Mouse (Mus musculus) heart, embryonic 11.5 days (tissue): Measurements from ENCODE around the gene Nr2f2. TPM values are rescaled to one million over a fixed set of nuclear protein-coding genes. Genes with fewer than 3 reads are reported as not detected.

Experiments
- ATAC-seq: fragments of 200-750 bp; cut with Nextera tagmentation; replicated peaks from 2 replicates; pipeline ENCODE4 v1.8.0; 2017; ENCODE audit warnings: moderate library complexity; ENCODE audit not compliant: insufficient number of reproducible peaks, low FRiP score, low TSS enrichment
- H3K27ac ChIP-seq: fragments of 300-500 bp; sonication (generic); 2 replicates; pipeline ENCODE4 v1.5.1; 2014; ENCODE audit warnings: mild to moderate bottlenecking, low read depth, low read length
- H3K27me3 ChIP-seq: fragments of 300-500 bp; sonication (generic); 2 replicates; pipeline ENCODE4 v1.6.1; 2014; ENCODE audit warnings: mild to moderate bottlenecking, low read length, mixed read lengths; ENCODE audit not compliant: control insufficient read depth, insufficient read depth
- H3K36me3 ChIP-seq: fragments of 300-500 bp; sonication (generic); 2 replicates; pipeline ENCODE4 v1.6.1; 2014; ENCODE audit warnings: mild to moderate bottlenecking, low read length, moderate library complexity, mixed read lengths; ENCODE audit not compliant: control insufficient read depth, insufficient read depth
- H3K4me1 ChIP-seq: fragments of 300-500 bp; sonication (generic); 2 replicates; pipeline ENCODE4 v1.6.1; 2014; ENCODE audit warnings: low read length; ENCODE audit not compliant: control insufficient read depth, insufficient read depth
- H3K4me2 ChIP-seq: fragments of 300-500 bp; sonication (generic); 2 replicates; pipeline ENCODE4 v1.6.1; 2014; ENCODE audit warnings: mild to moderate bottlenecking, moderate library complexity
- H3K4me3 ChIP-seq: fragments of 300-500 bp; sonication (generic); 2 replicates; pipeline ENCODE4 v1.5.1; 2014; ENCODE audit warnings: low read depth, low read length
- H3K9ac ChIP-seq: fragments of 300-500 bp; sonication (generic); 2 replicates; pipeline ENCODE4 v1.6.1; 2014; ENCODE audit warnings: mild to moderate bottlenecking, low read depth, low read length, moderate library complexity
- H3K9me3 ChIP-seq: fragments of 300-500 bp; sonication (generic); replicated peaks from 2 replicates; pipeline ENCODE4 v1.6.1; 2016; ENCODE audit warnings: low read length; ENCODE audit not compliant: control insufficient read depth
- WGBS: fragments of 180-500 bp; shearing (Covaris S2); extraction: QIAGEN DNeasy Blood & Tissue Kit; methylation state at CpG from one replicate; pipeline ENCODE4 v1.1.7; 2014; ENCODE audit not compliant: insufficient replicate concordance; 5-methylcytosine and 5-hydroxymethylcytosine counted together
- polyA plus RNA-seq: library from polyadenylated mRNA; unstranded; fragments of >200 nt; fragmentation: Nextera tagmentation; extraction: Ambion mirVana; gene quantifications from 2 replicates; pipeline ENCODE4 v1.2.1, GENCODE M21; 2014

The Nr2f2 gene
- polyA plus RNA-seq, 1 experiment from 2014 or later: 34.4 TPM

- peak overlapping the region; percentile 78 for H3K4me2 ChIP-seq
- H3K9ac ChIP-seq: no peak overlapping the region
- H3K27me3 ChIP-seq: peaks cover 88% of the 10 kb centered on the region
- ATAC-seq: no peak
- WGBS: 3% methylated on average over 12 of the region's 12 CpGs
- H3K4me1 ChIP-seq: peaks cover 10% of the 10 kb centered on the region
- H3K4me3 ChIP-seq: no peak overlapping the region
- H3K36me3 ChIP-seq: no peaks in the 10 kb centered on the region
- no peak overlapping the region for H3K27ac ChIP-seq
- H3K9me3 ChIP-seq: no peaks in the 10 kb centered on the region
Measured at GRCm38 (mm10) chr7:70330207-70330562, 36.4 kb downstream of the Nr2f2 start.

GRCm38 (mm10) chr7:70329521-70330206 lies 36.9 kb downstream of the Nr2f2 start:
- no peak overlapping the region for H3K27ac ChIP-seq
- 8% methylated on average over 19 of the region's 19 CpGs for WGBS

GRCm38 (mm10) chr7:70329037-70329516 lies 37.5 kb downstream of the Nr2f2 start:
- Histone ChIP-seq H3K4me1 (peaks cover 7% of the 10 kb centered on the region), H3K4me3 (no peak overlapping the region), H3K9ac (no peak overlapping the region), H3K9me3 (no peaks in the 10 kb centered on the region), H3K4me2 (no peak overlapping the region), H3K36me3 (no peaks in the 10 kb centered on the region), H3K27me3 (peaks cover 87% of the 10 kb centered on the region), H3K27ac (no peak overlapping the region)
- ATAC-seq: no peak
- 10% methylated on average over 6 of the region's 6 CpGs for WGBS

More at GRCm38 (mm10) chr7:70329521-70330206, 36.9 kb downstream of the Nr2f2 start:
- Histone ChIP-seq H3K4me2 (no peak overlapping the region), H3K27me3 (peaks cover 85% of the 10 kb centered on the region), H3K9ac (no peak overlapping the region), H3K9me3 (no peaks in the 10 kb centered on the region), H3K4me1 (peaks cover 9% of the 10 kb centered on the region), H3K4me3 (no peak overlapping the region), H3K36me3 (no peaks in the 10 kb centered on the region)
- ATAC-seq: no peak

- no peak overlapping the region for H3K27ac ChIP-seq
- H3K4me1 ChIP-seq: peaks cover 7% of the 10 kb centered on the region
- no peak overlapping the region for H3K4me3 ChIP-seq
- no peak for ATAC-seq
- no peak overlapping the region for H3K9ac ChIP-seq
- WGBS: 6% methylated on average over 10 of the region's 10 CpGs
- no peak overlapping the region for H3K4me2 ChIP-seq
- no peaks in the 10 kb centered on the region for H3K9me3 ChIP-seq
- H3K27me3 ChIP-seq: peaks cover 87% of the 10 kb centered on the region
- H3K36me3 ChIP-seq: no peaks in the 10 kb centered on the region
Measured at GRCm38 (mm10) chr7:70328206-70329036, 38.1 kb downstream of the Nr2f2 start.

- H3K9me3 ChIP-seq: no peaks in the 10 kb centered on the region
- ATAC-seq: no peak
- no peak overlapping the region for H3K4me3 ChIP-seq
- H3K4me2 ChIP-seq: no peak overlapping the region
- peaks cover 7% of the 10 kb centered on the region for H3K4me1 ChIP-seq
- H3K9ac ChIP-seq: no peak overlapping the region
- 9% methylated on average over 2 of the region's 2 CpGs for WGBS
- no peaks in the 10 kb centered on the region for H3K36me3 ChIP-seq
- H3K27me3 ChIP-seq: peaks cover 87% of the 10 kb centered on the region
- no peak overlapping the region for H3K27ac ChIP-seq
Measured at GRCm38 (mm10) chr7:70327191-70327590, 39.3 kb downstream of the Nr2f2 start.

GRCm38 (mm10) chr7:70326176-70327035 lies 40.1 kb downstream of the Nr2f2 start:
- H3K4me3 ChIP-seq: 0 out of 2 replicates have a peak overlapping the region, but pooled peaks have one; percentile 10
- 2% methylated on average over 21 of the region's 21 CpGs for WGBS

GRCm38 (mm10) chr7:70325381-70325780 lies 41.2 kb downstream of the Nr2f2 start:
- under 1% methylated on average over 18 of the region's 18 CpGs for WGBS
- no peak overlapping the region for H3K4me3 ChIP-seq
- peaks cover 74% of the 10 kb centered on the region for H3K27me3 ChIP-seq
- H3K9ac ChIP-seq: no peak overlapping the region
- peak overlapping the region; percentile 27 for H3K4me2 ChIP-seq
- H3K4me1 ChIP-seq: no peaks in the 10 kb centered on the region
- no peak overlapping the region for H3K27ac ChIP-seq
- ATAC-seq: no peak
- H3K9me3 ChIP-seq: no peaks in the 10 kb centered on the region
- H3K36me3 ChIP-seq: no peaks in the 10 kb centered on the region

More at GRCm38 (mm10) chr7:70326176-70327035, 40.1 kb downstream of the Nr2f2 start:
- H3K27ac ChIP-seq: no peak overlapping the region
- peaks cover 84% of the 10 kb centered on the region for H3K27me3 ChIP-seq
- no peak overlapping the region for H3K4me2 ChIP-seq
- ATAC-seq: no peak
- no peak overlapping the region for H3K9ac ChIP-seq
- H3K36me3 ChIP-seq: no peaks in the 10 kb centered on the region
- H3K4me1 ChIP-seq: peaks cover 7% of the 10 kb centered on the region
- no peaks in the 10 kb centered on the region for H3K9me3 ChIP-seq

GRCm38 (mm10) chr7:70324541-70324940 lies 42.0 kb downstream of the Nr2f2 start:
- ATAC-seq: no peak
- no peak overlapping the region for H3K27ac ChIP-seq
- no peak overlapping the region for H3K9ac ChIP-seq
- WGBS: 5% methylated on average over 5 of the region's 5 CpGs
- no peak overlapping the region for H3K4me2 ChIP-seq
- no peak overlapping the region for H3K4me3 ChIP-seq
- H3K36me3 ChIP-seq: no peaks in the 10 kb centered on the region
- H3K4me1 ChIP-seq: no peaks in the 10 kb centered on the region
- peaks cover 66% of the 10 kb centered on the region for H3K27me3 ChIP-seq
- no peaks in the 10 kb centered on the region for H3K9me3 ChIP-seq
